Mouse (Mus musculus) kidney, postnatal 14 days (tissue): Measurements from ENCODE around the gene Clic1.
A peak's percentile ranks its signal among the peaks of the same experiment; 100 is the strongest.
"Not testable (repeated sequence)": the region's sequence is repeated elsewhere in the genome, so short reads cannot be mapped to it uniquely, and the experiment has no call there.

Experiments used
- DNase-seq: peaks from one replicate; pipeline ENCODE4 v3.0.0; 2022; ENCODE audit warnings: mixed read lengths

Gene Clic1

GRCm38 (mm10) chr17:35049561-35050016 lies at the start of gene Clic1:
Clic1 (plus strand) TSS chr17:35049966.
- DNase-seq, result peak; percentile 72

GRCm38 (mm10) chr17:35000717-35001451 lies 48.9 kb upstream of the Clic1 start, which contains the start of gene Vars:
Vars (plus strand) TSS chr17:35000987.
- peak; percentile 93 for DNase-seq

GRCm38 (mm10) chr17:35001452-35002152 lies 48.2 kb upstream of the Clic1 start:
- no peak for DNase-seq

GRCm38 (mm10) chr17:35002153-35002865 lies 47.5 kb upstream of the Clic1 start:
- no peak for DNase-seq

- DNase-seq, result no peak
Measured at GRCm38 (mm10) chr17:35003022-35003838, 46.5 kb upstream of the Clic1 start.

- no peak for DNase-seq
Measured at GRCm38 (mm10) chr17:35004075-35004717, 45.6 kb upstream of the Clic1 start.

- no peak for DNase-seq
Measured at GRCm38 (mm10) chr17:35005158-35005557, 44.6 kb upstream of the Clic1 start.

- DNase-seq, result not testable (repeated sequence)
Measured at GRCm38 (mm10) chr17:35005902-35006301, 43.9 kb upstream of the Clic1 start.

GRCm38 (mm10) chr17:35007387-35007991 lies 42.3 kb upstream of the Clic1 start:
- no peak for DNase-seq

GRCm38 (mm10) chr17:35009586-35009985 lies 40.2 kb upstream of the Clic1 start:
- no peak for DNase-seq

GRCm38 (mm10) chr17:35011440-35011839 lies 38.3 kb upstream of the Clic1 start:
- DNase-seq, result no peak

GRCm38 (mm10) chr17:35012430-35012829 lies 37.3 kb upstream of the Clic1 start:
- DNase-seq, result no peak

- no peak for DNase-seq
Measured at GRCm38 (mm10) chr17:35013221-35013620, 36.5 kb upstream of the Clic1 start.

- no peak for DNase-seq
Measured at GRCm38 (mm10) chr17:35015296-35015695, 34.5 kb upstream of the Clic1 start.

GRCm38 (mm10) chr17:35016376-35016775 lies 33.4 kb upstream of the Clic1 start, which contains the start of gene Vwa7:
Vwa7 (plus strand) TSS chr17:35016579.
- peak; percentile 46 for DNase-seq

- no peak for DNase-seq
Measured at GRCm38 (mm10) chr17:35016791-35017705, 32.7 kb upstream of the Clic1 start.

- DNase-seq, result no peak
Measured at GRCm38 (mm10) chr17:35017706-35018030, 32.1 kb upstream of the Clic1 start.

GRCm38 (mm10) chr17:35018171-35018570 lies 31.6 kb upstream of the Clic1 start:
- no peak for DNase-seq

GRCm38 (mm10) chr17:35019894-35020293 lies 29.9 kb upstream of the Clic1 start:
- no peak for DNase-seq

GRCm38 (mm10) chr17:35020551-35020950 lies 29.2 kb upstream of the Clic1 start:
- DNase-seq, result no peak
